Mouse (Mus musculus) ZHBTc4 (cell line): Measurements from ENCODE around the gene BC055324.
A peak's percentile ranks its signal among the peaks of the same experiment; 100 is the strongest.

Source experiments
- DNase-seq: peaks from one replicate; pipeline ENCODE4 v3.0.0-alpha.2; 2011; ENCODE audit warnings: low read depth, low spot score

Gene BC055324

DNA sequence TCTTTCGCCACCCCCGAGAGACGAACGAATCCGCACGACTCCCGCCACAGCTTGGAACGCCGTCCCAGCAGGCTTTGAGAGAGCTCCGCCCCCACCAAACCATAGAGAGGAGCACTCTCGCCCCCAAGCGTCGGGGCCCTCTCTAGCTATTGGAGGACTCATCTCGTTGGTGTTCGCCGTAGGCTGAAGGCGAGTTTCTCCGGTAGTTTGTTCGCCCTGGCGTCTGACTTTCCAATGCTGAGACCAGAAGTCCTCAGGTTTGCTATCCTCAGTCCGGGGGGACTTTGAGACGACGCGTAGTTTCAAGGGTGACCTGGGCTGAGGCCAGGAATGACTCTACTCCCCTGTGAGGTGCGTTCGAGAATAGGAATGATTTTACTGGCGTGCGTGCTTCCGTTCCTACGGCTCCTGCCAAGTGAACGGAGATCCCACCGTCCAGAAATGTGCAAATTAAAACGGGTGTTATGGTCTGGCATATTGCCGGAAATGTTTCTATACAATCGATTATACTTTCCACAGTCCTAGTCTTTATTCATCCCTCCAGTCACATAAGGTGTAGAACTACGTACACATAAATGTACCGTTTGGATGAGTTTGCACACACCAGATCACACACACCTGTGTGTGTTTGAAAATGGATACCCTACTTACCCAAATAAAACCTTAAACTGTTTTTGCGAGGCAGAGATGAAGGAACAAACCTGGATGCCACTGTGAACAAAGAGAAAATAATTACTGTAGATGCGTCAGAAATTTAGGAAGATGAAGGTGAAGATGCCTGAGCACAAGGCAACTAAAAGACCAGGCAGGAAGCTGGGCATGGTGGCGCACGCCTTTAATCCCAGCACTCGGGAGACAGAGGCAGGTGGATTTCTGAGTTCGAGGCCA is at the start of gene BC055324, which contains the start of gene Mettl18:
TSS of gene BC055324 (minus strand) at position 76 of the 888 bp plus-strand sequence.
TSS of gene Mettl18 (plus strand) at position 169 of the 888 bp plus-strand sequence.
- peak; percentile 97 for DNase-seq

DNA sequence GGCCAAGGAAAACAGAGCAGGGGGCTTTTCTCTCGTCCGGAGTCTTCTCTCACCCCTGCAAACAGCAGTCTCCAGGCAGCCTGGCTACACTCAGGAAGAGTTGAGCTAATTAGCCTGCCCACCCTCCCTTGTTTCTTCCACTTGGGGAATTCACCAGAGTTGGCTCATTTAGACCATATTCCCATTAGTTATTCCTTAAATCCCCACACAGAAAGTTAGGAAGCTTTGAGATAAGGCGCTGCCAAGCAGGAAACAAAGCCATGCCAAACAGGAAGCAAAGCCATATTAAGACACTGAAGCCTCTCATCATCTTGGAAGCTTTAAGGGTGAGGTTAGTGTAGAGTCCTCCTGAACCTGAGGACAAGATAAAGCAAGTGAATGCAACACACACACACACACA is 49.0 kb upstream of the BC055324 start:
- no peak for DNase-seq

DNA sequence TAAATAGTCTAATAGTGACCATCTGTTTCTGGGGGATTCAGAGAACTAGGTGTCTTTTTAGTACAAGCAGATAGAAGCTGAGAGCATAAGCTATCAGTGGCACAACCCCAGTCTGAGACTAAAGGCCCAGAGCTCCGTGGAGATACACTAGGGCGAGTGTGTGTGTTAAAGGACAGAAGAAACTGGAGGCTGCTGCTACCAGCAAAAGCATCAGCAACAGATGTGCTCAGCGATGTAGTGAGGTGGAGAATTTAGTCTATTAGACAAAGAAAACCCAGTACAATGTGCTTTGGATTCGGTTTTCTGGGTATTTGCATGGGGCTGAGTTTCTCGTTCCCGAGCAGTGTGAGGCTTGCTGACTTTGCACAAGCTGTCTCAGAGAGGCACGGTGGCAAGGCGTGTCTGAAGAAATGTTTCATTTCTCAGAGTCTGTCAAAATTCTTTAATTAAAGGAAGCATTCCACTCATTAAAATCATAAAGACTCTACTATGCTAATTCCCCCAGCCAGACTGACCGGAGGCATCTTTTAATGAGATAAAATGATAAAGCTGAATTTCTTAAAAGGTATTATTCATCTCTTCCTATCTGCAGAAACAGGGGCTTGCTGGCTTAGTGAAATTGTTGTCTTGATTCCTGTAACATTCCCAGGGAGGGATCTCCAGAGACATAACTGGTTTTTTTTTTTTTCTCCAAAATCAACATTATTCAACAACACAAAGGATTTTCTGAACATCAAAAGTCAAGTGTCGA is 46.0 kb upstream of the BC055324 start:
- DNase-seq, result no peak

DNA sequence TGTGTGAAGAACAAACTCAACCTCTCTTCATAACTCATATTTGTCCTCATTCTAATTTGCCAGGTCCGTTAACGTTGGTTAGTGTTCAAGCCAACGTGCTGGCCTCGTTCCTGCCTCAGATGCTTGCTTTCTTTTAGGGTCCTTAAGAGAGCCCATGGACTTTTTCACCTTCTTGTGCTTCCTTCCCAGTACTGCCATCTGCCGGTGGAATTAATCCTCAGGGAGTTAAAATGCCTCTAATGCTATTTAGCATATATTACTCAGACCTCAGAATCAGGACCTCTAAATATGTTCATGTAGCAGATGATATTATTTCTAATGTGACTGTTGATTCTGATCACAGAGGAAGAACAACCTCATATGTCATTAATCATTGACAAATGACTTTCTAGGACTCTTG is 32.8 kb upstream of the BC055324 start:
- DNase-seq, result peak; percentile 60

GRCm38 (mm10) chr1:164025685-164026084 is 31.1 kb upstream of the BC055324 start:
- no peak for DNase-seq

- peak; percentile 53 for DNase-seq
Measured at GRCm38 (mm10) chr1:164022106-164022505, 27.5 kb upstream of the BC055324 start.

DNA sequence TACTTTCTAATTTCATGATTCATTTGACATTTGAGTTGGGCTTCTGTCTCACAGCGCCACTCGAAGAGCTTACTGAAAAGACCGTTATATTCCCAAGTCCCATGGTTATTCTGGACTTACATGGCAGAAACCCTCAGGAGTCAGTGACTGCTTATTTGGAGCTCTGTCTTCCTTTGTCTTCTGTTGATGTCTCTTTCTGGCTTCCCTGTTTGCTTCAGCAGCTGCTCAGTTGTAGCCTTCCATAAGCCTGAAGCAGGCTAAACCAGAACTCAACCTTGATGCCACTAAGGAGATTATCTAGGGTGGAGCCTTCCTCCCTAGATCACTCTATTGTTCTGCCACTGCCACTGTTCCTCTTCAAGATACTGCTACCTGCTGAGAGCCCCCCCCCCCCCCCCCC is 26.1 kb upstream of the BC055324 start:
- DNase-seq, result peak; percentile 78

- DNase-seq, result peak; percentile 70
Measured at GRCm38 (mm10) chr1:164019789-164020188, 25.2 kb upstream of the BC055324 start.

DNA sequence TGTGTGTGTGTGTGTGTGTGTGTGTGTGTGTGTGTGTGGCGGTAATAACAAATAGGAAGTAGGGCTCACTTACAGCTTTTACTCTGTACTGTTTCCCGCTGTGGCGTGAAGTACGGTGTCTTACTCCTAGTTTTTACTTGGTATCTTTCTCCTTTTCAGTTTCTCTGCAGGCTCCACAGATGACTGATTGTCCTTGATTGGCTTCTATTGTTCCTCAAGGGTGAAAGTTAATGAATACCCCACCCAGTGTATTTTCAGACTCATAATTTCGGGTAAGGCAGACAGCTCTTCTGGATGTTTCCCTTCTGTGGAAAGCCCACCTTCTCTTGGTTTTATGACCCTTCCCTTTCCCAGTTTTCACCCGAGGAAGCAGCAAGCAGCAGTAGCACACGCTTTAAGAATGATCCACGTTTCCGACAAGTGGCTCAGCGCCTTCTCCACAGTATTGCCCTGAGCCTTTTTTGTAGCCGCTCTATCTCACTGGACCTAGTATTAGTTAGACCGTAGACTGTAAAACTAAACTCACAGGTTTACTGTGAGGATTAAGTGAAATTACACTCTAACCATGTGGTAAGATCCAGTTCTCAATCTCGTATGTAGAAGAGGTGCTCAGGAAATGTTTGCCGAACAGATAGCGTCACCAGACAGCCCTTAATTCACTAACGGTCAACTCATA is 23.8 kb upstream of the BC055324 start:
- peak; percentile 53 for DNase-seq

GRCm38 (mm10) chr1:164014616-164015015 is 20.0 kb upstream of the BC055324 start:
- no peak for DNase-seq

DNA sequence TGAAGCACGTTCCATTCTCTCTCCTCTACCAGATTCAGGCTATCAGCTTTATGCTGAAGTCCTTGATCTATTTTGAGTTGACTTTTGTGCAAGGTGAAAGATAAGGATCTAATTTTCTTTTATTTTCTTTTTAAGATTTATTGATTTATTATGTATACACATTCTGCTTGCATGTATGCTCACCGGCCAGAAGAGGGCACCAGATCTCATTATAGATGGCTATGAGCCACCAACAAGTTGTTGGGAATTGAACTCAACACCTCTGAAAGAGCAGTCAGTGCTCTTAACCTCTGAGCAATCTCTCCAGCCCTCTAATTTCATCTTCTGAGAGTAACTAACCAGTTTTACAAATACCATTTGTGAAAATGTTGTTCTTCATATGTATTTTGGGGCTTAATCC is 14.6 kb upstream of the BC055324 start:
- peak; percentile 62 for DNase-seq

DNA sequence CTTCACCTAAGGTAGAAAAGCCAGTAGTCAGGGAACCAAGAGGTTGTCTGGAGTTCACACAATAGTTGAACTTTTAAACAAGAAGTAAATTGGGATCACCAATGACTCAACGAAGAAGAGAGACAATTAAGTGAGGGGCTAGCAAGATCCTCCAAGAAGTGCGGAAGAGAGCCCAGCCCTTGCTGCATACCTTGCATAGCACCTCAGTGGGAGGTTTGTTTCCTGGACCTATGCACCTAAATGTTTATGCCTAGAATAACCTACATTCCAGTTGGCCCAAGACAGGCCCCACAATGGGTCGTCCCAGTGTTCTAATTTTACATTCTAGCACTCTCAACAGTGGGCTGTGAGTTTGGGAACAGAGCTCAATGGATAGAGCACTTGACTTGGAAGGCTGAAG is 9.7 kb upstream of the BC055324 start:
- peak; percentile 69 for DNase-seq

GRCm38 (mm10) chr1:164001831-164002452 is 7.3 kb upstream of the BC055324 start:
- DNase-seq, result peak; percentile 68

GRCm38 (mm10) chr1:163995609-163995913 is 965 bp upstream of the BC055324 start:
- no peak for DNase-seq

DNA sequence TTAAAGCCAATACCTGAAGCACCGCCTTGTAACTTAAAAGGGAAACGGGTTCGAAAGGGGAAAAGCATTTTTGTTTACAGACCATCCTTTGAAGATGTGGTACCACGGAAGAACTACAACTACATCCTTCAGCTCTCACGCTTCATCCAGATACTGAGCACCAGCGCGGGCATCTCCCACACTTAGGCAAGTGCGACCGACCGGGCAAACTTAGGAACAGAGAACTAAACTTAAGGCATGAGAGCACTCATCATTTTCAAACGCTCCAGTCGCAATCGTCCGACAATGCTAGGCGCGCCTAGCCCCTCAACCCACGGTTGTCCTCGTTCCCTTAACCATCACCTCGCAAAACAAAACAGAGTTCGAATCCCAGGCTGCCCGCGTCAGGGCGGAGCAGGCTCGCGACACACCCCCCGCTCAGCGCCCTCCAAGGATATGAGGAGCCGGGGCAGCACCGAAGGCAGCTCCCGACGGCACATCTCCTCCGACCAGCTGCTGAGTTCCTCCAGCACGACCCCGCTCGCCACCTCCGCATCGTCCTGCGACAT is 349 bp downstream of the BC055324 start:
- no peak for DNase-seq

GRCm38 (mm10) chr1:163992371-163992770 is 2.2 kb downstream of the BC055324 start:
- no peak for DNase-seq

DNA sequence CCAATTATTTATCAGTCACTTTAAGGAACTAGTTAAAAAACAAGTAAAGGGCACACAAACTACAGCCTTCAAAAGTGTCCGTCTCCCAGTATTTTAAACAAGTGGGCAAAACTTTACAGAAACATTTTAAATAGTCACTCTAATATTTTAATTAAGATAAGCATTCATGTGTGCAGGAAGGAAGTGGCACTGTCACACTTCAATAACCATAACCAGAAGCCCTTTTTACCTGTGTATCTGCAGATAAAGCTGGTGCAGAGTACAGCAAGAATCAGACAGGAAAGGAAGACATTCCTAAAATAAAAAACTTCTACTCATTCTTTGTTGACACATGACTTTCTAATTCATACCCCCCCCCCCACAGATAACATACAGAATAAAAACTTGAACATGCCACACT is 18.1 kb downstream of the BC055324 start:
- DNase-seq, result no peak

- no peak for DNase-seq
Measured at GRCm38 (mm10) chr1:163975088-163975487, 19.5 kb downstream of the BC055324 start.

GRCm38 (mm10) chr1:163974471-163974870 is 20.1 kb downstream of the BC055324 start:
- DNase-seq, result no peak

DNA sequence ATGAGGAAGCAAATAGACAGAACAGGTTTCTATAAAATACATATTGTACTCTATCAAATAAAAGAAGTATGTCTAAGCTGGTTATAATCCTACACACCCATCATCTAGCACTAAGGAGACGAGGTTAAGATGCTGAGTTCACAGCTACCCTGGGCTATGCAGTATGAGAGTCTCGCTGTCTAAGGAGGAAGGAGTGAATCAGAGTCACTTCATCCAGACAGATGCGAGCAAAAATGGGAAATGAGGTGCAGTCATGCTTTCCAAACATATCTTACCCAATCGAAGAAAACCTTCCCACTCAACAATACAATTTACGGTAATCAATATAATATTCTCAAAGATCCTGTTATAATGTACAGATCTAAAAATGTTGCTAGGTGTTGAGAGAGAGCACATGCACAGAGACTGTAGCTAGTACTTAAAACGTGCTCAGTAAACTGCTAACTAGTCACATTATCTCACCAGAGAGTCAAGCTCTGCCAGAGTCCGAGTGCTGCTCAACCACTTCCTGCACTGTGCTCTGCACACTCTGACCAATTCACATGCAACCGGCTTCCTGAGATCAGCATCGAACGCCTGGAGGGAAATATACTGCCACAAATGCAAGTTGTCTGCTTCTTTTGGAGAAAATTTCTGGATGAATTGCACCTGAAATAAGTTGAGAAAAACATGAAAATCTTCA is 30.4 kb downstream of the BC055324 start:
- DNase-seq, result no peak

GRCm38 (mm10) chr1:163958036-163958435 is 36.6 kb downstream of the BC055324 start:
- no peak for DNase-seq
